Mouse (Mus musculus) heart, postnatal 0 days (tissue): ENCODE measurements around the gene Mylip.

ENCODE experiments used
- CTCF ChIP-seq: IDR thresholded peaks from 2 replicates; pipeline ENCODE4 v1.5.1; 2016; ENCODE audit warnings: antibody characterized with exemption, control low read depth, low read depth
- EP300 ChIP-seq: IDR thresholded peaks from 2 replicates; pipeline ENCODE4 v1.6.1; 2016; ENCODE audit warnings: antibody characterized with exemption, low read depth

DNA sequence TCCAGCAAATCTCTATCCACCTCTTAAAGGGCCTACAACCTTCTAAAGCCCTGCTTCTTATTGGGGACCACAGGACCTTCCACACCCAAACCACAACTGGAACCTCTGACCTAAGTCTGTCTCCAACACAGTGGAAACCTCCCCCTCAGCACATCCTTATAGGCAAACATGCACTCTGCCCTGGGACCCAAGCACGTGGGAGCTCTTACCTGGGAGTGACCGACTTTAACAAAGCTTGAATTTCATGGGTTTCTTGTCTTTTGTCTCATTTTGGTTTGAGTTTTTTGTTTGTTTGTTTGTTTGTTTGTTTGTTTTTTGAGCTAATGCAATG, 66.3 kb downstream of the Mylip start:
- TF ChIP-seq CTCF, result no peak
- no peak for TF ChIP-seq EP300
